Mouse (Mus musculus) lung, adult 10 weeks (tissue): Measurements from ENCODE around the gene Serpinb6c. TPM values are rescaled to one million over a fixed set of nuclear protein-coding genes. Genes with fewer than 3 reads are reported as not detected.

Source experiments
- polyA plus RNA-seq: library from polyadenylated mRNA; stranded (reverse); fragments of 350-450 nt; fragmentation: Illumina TruSeq; extraction: RNeasy Lipid Tissue Mini Kit (QIAGEN cat#74804); gene quantifications from one replicate; pipeline ENCODE4 v1.2.3, GENCODE M21; 2014; ENCODE audit warnings: low read depth, low replicate concordance; ENCODE audit not compliant: insufficient read depth

The Serpinb6c gene
- 0.24 TPM for polyA plus RNA-seq

DNA sequence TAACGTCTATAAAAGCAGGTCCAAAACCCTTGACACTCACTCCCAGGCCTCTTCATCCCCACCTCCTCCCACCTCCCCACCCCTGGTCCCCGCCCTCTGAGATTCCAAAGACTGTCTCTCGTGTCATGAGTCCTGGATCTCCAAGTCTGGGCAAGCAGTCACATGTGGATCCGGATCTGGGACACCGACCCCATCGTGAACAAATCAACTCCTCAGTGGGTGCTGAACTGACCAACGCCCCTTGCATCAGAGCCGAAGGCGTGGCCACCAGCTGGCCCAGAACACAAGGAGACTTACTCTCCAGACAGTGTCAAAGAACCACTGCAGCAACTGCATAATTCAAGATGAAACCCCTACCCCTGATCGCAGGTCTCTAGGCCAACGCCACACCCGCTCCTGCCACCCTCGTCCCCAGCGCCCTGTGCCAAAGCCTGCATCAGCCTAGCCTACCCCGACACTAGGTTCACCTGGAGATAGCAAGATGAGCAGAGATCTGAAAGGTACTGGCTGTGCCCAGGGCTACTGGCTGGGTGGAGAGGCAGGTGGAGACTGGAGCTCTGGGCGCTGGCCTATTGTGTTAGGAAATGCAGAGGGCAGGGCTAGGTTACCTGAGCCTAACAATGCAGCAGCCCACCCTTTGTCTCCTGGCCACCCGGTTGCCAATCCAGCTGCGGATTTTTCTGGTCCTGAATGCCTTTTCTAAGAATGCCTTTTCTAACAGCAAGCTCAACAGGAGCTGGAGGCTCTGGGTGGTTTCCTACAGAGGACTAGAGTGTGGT, at the start of gene Serpinb6c:
Gene Serpinb6c (minus strand): TSS at position 533 of the 779 bp plus-strand sequence.

DNA sequence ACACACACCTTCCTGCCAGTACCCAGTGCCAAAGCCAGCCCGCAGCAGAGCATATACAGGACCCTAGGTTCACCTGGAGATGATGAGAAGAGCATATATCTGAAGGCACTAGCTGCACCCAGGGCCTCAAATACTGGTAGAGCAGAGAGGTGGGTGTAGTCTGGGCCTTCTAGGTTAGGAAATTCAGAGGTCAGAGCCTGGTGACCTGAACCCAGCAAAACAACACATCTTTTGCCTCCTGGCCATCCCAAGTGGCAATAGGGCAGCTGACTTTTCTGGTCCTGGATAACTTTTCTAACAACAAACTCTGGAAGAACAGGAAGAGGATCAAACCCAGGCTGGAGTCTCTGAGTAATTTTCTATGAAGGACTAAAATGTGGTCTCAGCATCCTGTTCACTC, 62.2 kb downstream of the Serpinb6c start, which contains the start of gene Serpinb6e:
Gene Serpinb6e (minus strand): TSS at position 101 of the 400 bp plus-strand sequence.

Other genes with a start within 250 kb of the Serpinb6c start
- not detected for gene Serpinb6d, start 244.3 kb downstream of the Serpinb6c start, polyA plus RNA-seq
- gene Serpinb6e, start 62.3 kb downstream of the Serpinb6c start, polyA plus RNA-seq = not detected
- gene Nqo2, start 59.0 kb upstream of the Serpinb6c start, polyA plus RNA-seq = 18.2 TPM
- 11.4 TPM for gene Ripk1, start 96.7 kb upstream of the Serpinb6c start, polyA plus RNA-seq
- 205 TPM for gene Serpinb6a, start 97.1 kb upstream of the Serpinb6c start, polyA plus RNA-seq
- 45.4 TPM for gene Bphl, start 131.9 kb upstream of the Serpinb6c start, polyA plus RNA-seq
- gene Tubb2a, start 172.3 kb upstream of the Serpinb6c start, polyA plus RNA-seq = 89.3 TPM
- gene Tubb2b, start 224.8 kb upstream of the Serpinb6c start, polyA plus RNA-seq = 4.9 TPM